Mouse (Mus musculus) inflammation-experienced regulatory T-cells (primary cell): ENCODE results near the gene 4932414N04Rik. TPM values are rescaled to one million over a fixed set of nuclear protein-coding genes. Genes with fewer than 3 reads are reported as not detected.

ENCODE experiments used
- polyA plus RNA-seq, 2 experiments: library from polyadenylated mRNA; unstranded; fragments of 100-300 nt; shearing (Covaris generic); gene quantifications; one replicate each; pipeline ENCODE4 v1.2.1; 2017

4932414N04Rik gene
- under 1 TPM in 1 of 2 experiments, not detected in 1; 0.18 TPM for polyA plus RNA-seq

GRCm38 (mm10) chr2:68656186-68656585 is at the start of gene 4932414N04Rik:
4932414N04Rik (plus strand) TSS chr2:68656486.

Other genes starting within 250 kb of the 4932414N04Rik start
- gene Stk39, start 184.2 kb upstream of the 4932414N04Rik start, polyA plus RNA-seq, result 10 to 100 TPM; 56.0 to 62.7 TPM
- not detected for gene 4933409G03Rik, start 74.1 kb upstream of the 4932414N04Rik start, polyA plus RNA-seq
- 10 to 100 TPM in 1 of 2 experiments, 1 to 10 TPM in 1; 8.0 to 12.9 TPM for gene Cers6, start 205.0 kb downstream of the 4932414N04Rik start, polyA plus RNA-seq